Mouse (Mus musculus): ENCODE results near the gene Fam163b. TPM values are rescaled to one million over a fixed set of nuclear protein-coding genes. Genes with fewer than 3 reads are reported as not detected.

The Fam163b gene
- polyA plus RNA-seq, 2 experiments from 2014 or later: not detected

GRCm38 (mm10) chr2:27085801-27086200, 56.5 kb downstream of the Fam163b start:
- ATAC-seq: no peak

GRCm38 (mm10) chr2:27084963-27085362, 57.3 kb downstream of the Fam163b start:
- ATAC-seq: no peak

- no peak for ATAC-seq
Measured at GRCm38 (mm10) chr2:27083761-27084475, 58.4 kb downstream of the Fam163b start.

- no peak for ATAC-seq
Measured at GRCm38 (mm10) chr2:27079649-27080048, 62.6 kb downstream of the Fam163b start.

GRCm38 (mm10) chr2:27079152-27079584, 63.1 kb downstream of the Fam163b start, which contains the start of gene Adamtsl2:
Gene Adamtsl2, plus strand, starts transcription at chr2:27079379.
- no peak for ATAC-seq

GRCm38 (mm10) chr2:27078312-27078711, 64.0 kb downstream of the Fam163b start:
- ATAC-seq: no peak

- ATAC-seq: no peak
Measured at GRCm38 (mm10) chr2:27077655-27078244, 64.5 kb downstream of the Fam163b start.

GRCm38 (mm10) chr2:27075485-27075884, 66.8 kb downstream of the Fam163b start:
- no peak for ATAC-seq

- no peak for ATAC-seq
Measured at GRCm38 (mm10) chr2:27074804-27075203, 67.5 kb downstream of the Fam163b start.

- no peak for ATAC-seq
Measured at GRCm38 (mm10) chr2:27073407-27073806, 68.9 kb downstream of the Fam163b start.

GRCm38 (mm10) chr2:27071978-27072377, 70.3 kb downstream of the Fam163b start, which contains the start of gene Mymk:
Gene Mymk, minus strand, starts transcription at chr2:27072179.
- no peak for ATAC-seq

- ATAC-seq: no peak
Measured at GRCm38 (mm10) chr2:27071137-27071536, 71.2 kb downstream of the Fam163b start.

- no peak for ATAC-seq
Measured at GRCm38 (mm10) chr2:27070247-27070813, 72.0 kb downstream of the Fam163b start.

GRCm38 (mm10) chr2:27069646-27070045, 72.6 kb downstream of the Fam163b start:
- ATAC-seq: no peak

- no peak for ATAC-seq
Measured at GRCm38 (mm10) chr2:27067996-27068395, 74.3 kb downstream of the Fam163b start.

- no peak for ATAC-seq
Measured at GRCm38 (mm10) chr2:27067124-27067523, 75.2 kb downstream of the Fam163b start.

Other genes starting within 250 kb of the Fam163b start
- 10 to 100 TPM; 27.3 to 56.2 TPM for gene Surf6, start 239.6 kb downstream of the Fam163b start, polyA plus RNA-seq (2017; shearing (Covaris generic))
- gene Med22, start 231.8 kb downstream of the Fam163b start, polyA plus RNA-seq (2017; shearing (Covaris generic)): 10 to 100 TPM; 10.6 to 19.6 TPM
- 1,000 to 10,000 TPM in 1 of 2 experiments, 100 to 1,000 TPM in 1; 646 to 1,008 TPM for gene Rpl7a, start 231.7 kb downstream of the Fam163b start, polyA plus RNA-seq (2017; shearing (Covaris generic))
- gene Surf2, start 226.1 kb downstream of the Fam163b start, polyA plus RNA-seq (2017; shearing (Covaris generic)): 10 to 100 TPM; 51.4 to 64.4 TPM
- 100 to 1,000 TPM; 100 to 116 TPM for gene Surf1, start 226.0 kb downstream of the Fam163b start, polyA plus RNA-seq (2017; shearing (Covaris generic))
- gene Surf4, start 208.6 kb downstream of the Fam163b start, polyA plus RNA-seq (2017; shearing (Covaris generic)): 100 to 1,000 TPM in 1 of 2 experiments, 10 to 100 TPM in 1; 83.0 to 121 TPM
- under 1 TPM in 1 of 2 experiments, not detected in 1; 0.42 TPM for gene Stkld1, start 208.4 kb downstream of the Fam163b start, polyA plus RNA-seq (2017; shearing (Covaris generic))
- gene Rexo4, start 178.1 kb downstream of the Fam163b start, polyA plus RNA-seq (2017; shearing (Covaris generic)): 10 to 100 TPM; 55.5 to 76.3 TPM
- gene Adamts13, start 169.1 kb downstream of the Fam163b start, polyA plus RNA-seq (2017; shearing (Covaris generic)): not detected
- 10 to 100 TPM; 18.6 to 18.9 TPM for gene Cacfd1, start 132.6 kb downstream of the Fam163b start, polyA plus RNA-seq (2017; shearing (Covaris generic))
- gene Slc2a6, start 114.5 kb downstream of the Fam163b start, polyA plus RNA-seq (2017; shearing (Covaris generic)): 1 to 10 TPM; 2.4 to 5.6 TPM
- gene Mymk, start 70.3 kb downstream of the Fam163b start, polyA plus RNA-seq (2017; shearing (Covaris generic)): not detected
- under 1 TPM in 1 of 2 experiments, not detected in 1; 0.31 TPM for gene Adamtsl2, start 63.1 kb downstream of the Fam163b start, polyA plus RNA-seq (2017; shearing (Covaris generic))
- gene Dbh, start 22.7 kb upstream of the Fam163b start, polyA plus RNA-seq (2017; shearing (Covaris generic)): not detected
- 1 to 10 TPM; 4.9 to 9.7 TPM for gene Sardh, start 105.8 kb upstream of the Fam163b start, polyA plus RNA-seq (2017; shearing (Covaris generic))

All from CD4-positive, CD25-positive, alpha-beta regulatory T cell, adult 4 months (primary cell).